8 mouse cellular contexts compared by ENCODE assay signal in the genomic region with DNA sequence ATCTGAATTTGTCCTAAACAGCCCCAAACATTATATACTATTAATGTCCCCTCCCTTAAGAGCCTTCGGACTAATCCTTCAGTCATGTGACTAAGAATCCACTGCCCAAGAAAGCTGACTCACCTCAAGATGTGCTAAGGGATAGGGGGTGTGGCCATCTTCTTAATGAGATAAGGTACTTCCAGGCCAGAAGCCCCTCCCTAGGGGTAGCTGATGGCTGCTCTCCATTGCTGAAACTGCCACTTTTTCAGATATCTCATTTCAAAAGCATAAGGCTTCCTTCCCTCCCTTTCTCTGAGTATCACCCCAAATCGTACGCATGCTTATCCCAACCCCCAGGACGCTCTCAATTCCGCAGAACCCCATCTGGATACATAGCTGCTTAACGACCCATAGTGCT. TPM values are rescaled to one million over a fixed set of nuclear protein-coding genes. Genes with fewer than 3 reads are reported as not detected.
DNase-seq lines count a peak whose midpoint lies in the region; ATAC-seq and TF ChIP-seq lines count a peak whose summit lies in the region.

No protein-coding gene starts in this region.

- 82% methylated on average over 6 of the region's 6 CpGs for WGBS in lung, embryonic 15.5 days
- WGBS in embryonic facial prominence, embryonic 10.5 days, result 94% methylated on average over 6 of the region's 6 CpGs
- WGBS in limb, embryonic 10.5 days, result 87% methylated on average over 6 of the region's 6 CpGs
- WGBS in spleen, adult 2 months, result 76% methylated on average over 6 of the region's 6 CpGs

- H3K4me1 ChIP-seq in lung, embryonic 15.5 days, result peaks cover 15% of the 10 kb centered on the region
- peaks cover 21% of the 10 kb centered on the region for H3K4me1 ChIP-seq in embryonic facial prominence, embryonic 10.5 days
- H3K4me1 ChIP-seq in limb, embryonic 10.5 days, result peaks cover 15% of the 10 kb centered on the region
- peaks cover 5% of the 10 kb centered on the region; the same call in 1 of the 2 replicates for H3K4me1 ChIP-seq in spleen, adult 2 months (ENCODE audit: control insufficient read depth, insufficient read depth, insufficient read length)

- H3K9me3 ChIP-seq in lung, embryonic 15.5 days, result no peaks in the 10 kb centered on the region
- H3K9me3 ChIP-seq in embryonic facial prominence, embryonic 10.5 days, result no peaks in the 10 kb centered on the region
- H3K9me3 ChIP-seq in limb, embryonic 10.5 days (replicated peaks), result no peaks in the 10 kb centered on the region

- H3K36me3 ChIP-seq in lung, embryonic 15.5 days, result peaks cover 11% of the 10 kb centered on the region; the same call in 1 of the 2 replicates
- H3K36me3 ChIP-seq in embryonic facial prominence, embryonic 10.5 days (replicated peaks), result peaks cover 42% of the 10 kb centered on the region
- H3K36me3 ChIP-seq in limb, embryonic 10.5 days, result peaks cover 44% of the 10 kb centered on the region
- H3K36me3 ChIP-seq in spleen, adult 2 months (ENCODE audit: control insufficient read depth, insufficient read depth, low read length), result peaks cover 3% of the 10 kb centered on the region; the same call in 1 of the 2 replicates

- TF ChIP-seq CTCF in spleen, adult 2 months (IDR thresholded peaks at IDR 0.05; ENCODE audit: extremely low read depth, insufficient read depth, insufficient read length, insufficient replicate concordance), result no peak

- peak overlapping the region; percentile 98 for H3K4me2 ChIP-seq in lung, embryonic 15.5 days

- H3K27ac ChIP-seq in lung, embryonic 15.5 days, result no peak overlapping the region
- no peak overlapping the region for H3K27ac ChIP-seq in embryonic facial prominence, embryonic 10.5 days (replicated peaks)
- H3K27ac ChIP-seq in limb, embryonic 10.5 days, result 0 out of 2 replicates have a peak overlapping the region, but pooled peaks have one; percentile 14
- H3K27ac ChIP-seq in spleen, adult 2 months (ENCODE audit: insufficient read depth, low read length), result 0 out of 2 replicates have a peak overlapping the region, but pooled peaks have one; percentile 5

- H3K9ac ChIP-seq in lung, embryonic 15.5 days, result peak overlapping the region; percentile 81; the same call in 1 of the 2 replicates

- no peak for ATAC-seq in lung, embryonic 15.5 days (ENCODE audit: borderline replicate concordance, extremely low read depth, low FRiP score, low TSS enrichment)

- no peak for TF ChIP-seq POLR2A in spleen, adult 2 months (IDR thresholded peaks at IDR 0.05; ENCODE audit: low read depth, low read length)

- H3K27me3 ChIP-seq in lung, embryonic 15.5 days, result no peaks in the 10 kb centered on the region
- no peaks in the 10 kb centered on the region for H3K27me3 ChIP-seq in embryonic facial prominence, embryonic 10.5 days (replicated peaks; ENCODE audit: low read depth, poor library complexity, severe bottlenecking)
- no peaks in the 10 kb centered on the region for H3K27me3 ChIP-seq in limb, embryonic 10.5 days (ENCODE audit: low read depth, poor library complexity, severe bottlenecking)
- no peaks in the 10 kb centered on the region for H3K27me3 ChIP-seq in spleen, adult 2 months (ENCODE audit: control insufficient read depth, insufficient read depth, low read length)

- H3K4me3 ChIP-seq in lung, embryonic 15.5 days, result 0 out of 2 replicates have a peak overlapping the region, but pooled peaks have one; percentile 82
- peak overlapping the region; percentile 84; the same call in 1 of the 2 replicates for H3K4me3 ChIP-seq in embryonic facial prominence, embryonic 10.5 days
- H3K4me3 ChIP-seq in limb, embryonic 10.5 days, result peak overlapping the region; percentile 75
- no peak overlapping the region for H3K4me3 ChIP-seq in spleen, adult 2 months (ENCODE audit: extremely low read depth, insufficient read depth, insufficient read length)

- DNase-seq in lung, postnatal 10 days, result no peak
- no peak for DNase-seq in embryonic facial prominence, embryonic 10.5 days (ENCODE audit: low spot score)
- no peak for DNase-seq in limb, embryonic 10.5 days (ENCODE audit: low spot score)
- DNase-seq in spleen, adult 2 months (ENCODE audit: low read depth in 1 of 2, low spot score in 2 of 2), result no peak
- no peak for DNase-seq in layer of hippocampus, postnatal 14 days (ENCODE audit: low spot score in 2 of 2)
- DNase-seq in layer of hippocampus, adult 9-11 months, result no peak
- DNase-seq in ovary, postnatal 14 days (ENCODE audit: low spot score), result no peak

RNA-seq across cellular contexts. Expression of a gene that starts 1.6 kb away (rescaled TPM):
- polyA plus RNA-seq in lung, embryonic 15.5 days (2015; fragmentation: Nextera tagmentation; extraction: Ambion mirVana), result 230 and 238 TPM in 2 replicates
- 115 and 123 TPM in 2 replicates for polyA plus RNA-seq in embryonic facial prominence, embryonic 10.5 days (2016; fragmentation: Nextera tagmentation; extraction: Ambion mirVana)
- polyA plus RNA-seq in limb, embryonic 10.5 days (2016; fragmentation: Nextera tagmentation; extraction: Ambion mirVana), result 116 and 125 TPM in 2 replicates
- 171 and 188 TPM in 2 replicates for polyA plus RNA-seq in spleen, adult 2 months (2012; rRNA removed)
- 100 to 1,000 TPM in 1 of 2 experiments, 10 to 100 TPM in 1; 97.1 to 109 TPM for total RNA-seq in layer of hippocampus, postnatal 14 days (2021)

RNA-seq across cellular contexts. Expression of a gene that starts 17.5 kb away (rescaled TPM):
- 21.9 and 22.9 TPM in 2 replicates for polyA plus RNA-seq in lung, embryonic 15.5 days (2015; fragmentation: Nextera tagmentation; extraction: Ambion mirVana)
- polyA plus RNA-seq in embryonic facial prominence, embryonic 10.5 days (2016; fragmentation: Nextera tagmentation; extraction: Ambion mirVana), result 18.6 and 21.6 TPM in 2 replicates
- 22.4 and 25.7 TPM in 2 replicates for polyA plus RNA-seq in limb, embryonic 10.5 days (2016; fragmentation: Nextera tagmentation; extraction: Ambion mirVana)
- 99.5 and 119 TPM in 2 replicates for polyA plus RNA-seq in spleen, adult 2 months (2012; rRNA removed)
- 10 to 100 TPM; 27.8 to 29.5 TPM for total RNA-seq in layer of hippocampus, postnatal 14 days (2021)

RNA-seq across cellular contexts. Expression of a gene that starts 17.6 kb away (rescaled TPM):
- 2.2 and 3.3 TPM in 2 replicates for polyA plus RNA-seq in lung, embryonic 15.5 days (2015; fragmentation: Nextera tagmentation; extraction: Ambion mirVana)
- polyA plus RNA-seq in embryonic facial prominence, embryonic 10.5 days (2016; fragmentation: Nextera tagmentation; extraction: Ambion mirVana), result 1.9 and 2.3 TPM in 2 replicates
- 0.43 and 1.0 TPM in 2 replicates for polyA plus RNA-seq in limb, embryonic 10.5 days (2016; fragmentation: Nextera tagmentation; extraction: Ambion mirVana)
- polyA plus RNA-seq in spleen, adult 2 months (2012; rRNA removed), result 6.5 and 7.2 TPM in 2 replicates
- total RNA-seq in layer of hippocampus, postnatal 14 days (2021), result 1 to 10 TPM in 1 of 2 experiments, under 1 TPM in 1; 0.83 to 1.5 TPM

RNA-seq across cellular contexts. Expression of a gene that starts 20.0 kb away (rescaled TPM):
- polyA plus RNA-seq in lung, embryonic 15.5 days (2015; fragmentation: Nextera tagmentation; extraction: Ambion mirVana), result 2.8 and 3.4 TPM in 2 replicates
- polyA plus RNA-seq in embryonic facial prominence, embryonic 10.5 days (2016; fragmentation: Nextera tagmentation; extraction: Ambion mirVana), result 5.7 and 7.4 TPM in 2 replicates
- polyA plus RNA-seq in limb, embryonic 10.5 days (2016; fragmentation: Nextera tagmentation; extraction: Ambion mirVana), result 4.9 and 5.8 TPM in 2 replicates
- 1.5 and 1.6 TPM in 2 replicates for polyA plus RNA-seq in spleen, adult 2 months (2012; rRNA removed)
- total RNA-seq in layer of hippocampus, postnatal 14 days (2021), result 1 to 10 TPM; 2.8 TPM

RNA-seq across cellular contexts. Expression of a gene that starts 21.9 kb away (rescaled TPM):
- not detected in 2 replicates for polyA plus RNA-seq in lung, embryonic 15.5 days (2015; fragmentation: Nextera tagmentation; extraction: Ambion mirVana)
- not detected in 2 replicates for polyA plus RNA-seq in embryonic facial prominence, embryonic 10.5 days (2016; fragmentation: Nextera tagmentation; extraction: Ambion mirVana)
- not detected in 2 replicates for polyA plus RNA-seq in limb, embryonic 10.5 days (2016; fragmentation: Nextera tagmentation; extraction: Ambion mirVana)
- 0.13 TPM in 1 of 2 replicates, not detected in the other for polyA plus RNA-seq in spleen, adult 2 months (2012; rRNA removed)
- total RNA-seq in layer of hippocampus, postnatal 14 days (2021), result under 1 TPM; 0.57 to 0.62 TPM

Comparison
In these comparisons a context has a peak if more than half of its experiments do, and no peak if none do; other contexts are left out.
1. H3K27ac ChIP-seq: peak in limb, embryonic 10.5 days (single experiment) and spleen, adult 2 months (single experiment); none in lung, embryonic 15.5 days (single experiment) and embryonic facial prominence, embryonic 10.5 days (single experiment).